Mouse (Mus musculus) embryonic facial prominence, embryonic 14.5 days (tissue): ENCODE results near the gene Nek7. TPM values are rescaled to one million over a fixed set of nuclear protein-coding genes. Genes with fewer than 3 reads are reported as not detected.

Source experiments
- ATAC-seq: fragments of 200-750 bp; cut with Nextera tagmentation; 2 replicates; pipeline ENCODE4 v1.8.0; 2017; ENCODE audit warnings: low read depth, moderate number of reproducible peaks, moderate TSS enrichment
- DNase-seq: peaks from one replicate; pipeline ENCODE4 v3.0.0-alpha.2; 2015; ENCODE audit warnings: low spot score
- H3K27ac ChIP-seq: fragments of 300-500 bp; sonication (generic); replicated peaks from 2 replicates; pipeline ENCODE4 v1.5.1; 2014; ENCODE audit warnings: low read depth, mild to moderate bottlenecking, low read length, moderate library complexity
- H3K27me3 ChIP-seq: fragments of 300-500 bp; sonication (generic); replicated peaks from 2 replicates; pipeline ENCODE4 v1.6.1; 2014; ENCODE audit warnings: low read length; ENCODE audit not compliant: control insufficient read depth, insufficient read depth
- H3K36me3 ChIP-seq: fragments of 300-500 bp; sonication (generic); 2 replicates; pipeline ENCODE4 v1.6.1; 2014; ENCODE audit warnings: low read length, mixed read lengths; ENCODE audit not compliant: control insufficient read depth, insufficient read depth
- H3K4me1 ChIP-seq: fragments of 300-500 bp; sonication (generic); 2 replicates; pipeline ENCODE4 v1.6.1; 2014; ENCODE audit warnings: antibody characterized with exemption, low read length; ENCODE audit not compliant: control insufficient read depth, insufficient read depth
- H3K4me2 ChIP-seq: fragments of 300-500 bp; sonication (generic); 2 replicates; pipeline ENCODE4 v1.6.1; 2014; ENCODE audit warnings: low read depth, mild to moderate bottlenecking, low read length, moderate library complexity, mixed read lengths
- H3K4me3 ChIP-seq: fragments of 300-500 bp; sonication (generic); 2 replicates; pipeline ENCODE4 v1.5.1; 2014; ENCODE audit warnings: low read depth, mild to moderate bottlenecking, low read length
- H3K9ac ChIP-seq: fragments of 300-500 bp; sonication (generic); 2 replicates; pipeline ENCODE4 v1.6.1; 2014; ENCODE audit warnings: low read depth, mild to moderate bottlenecking, low read length, moderate library complexity, mixed read lengths
- H3K9me3 ChIP-seq: fragments of 300-500 bp; sonication (generic); 2 replicates; pipeline ENCODE4 v1.6.1; 2016; ENCODE audit warnings: low read length; ENCODE audit not compliant: control insufficient read depth
- WGBS: fragments of 180-500 bp; shearing (Covaris S2); extraction: QIAGEN DNeasy Blood & Tissue Kit; methylation state at CpG from one replicate; pipeline ENCODE4 v1.1.7; 2014; 5-methylcytosine and 5-hydroxymethylcytosine counted together
- polyA plus RNA-seq: library from polyadenylated mRNA; unstranded; fragments of >200 nt; fragmentation: Nextera tagmentation; extraction: Ambion mirVana; gene quantifications from 2 replicates; pipeline ENCODE4 v1.2.1, GENCODE M21; 2014

Nek7 gene
- polyA plus RNA-seq, 1 experiment from 2014 or later = 38.4 TPM

GRCm38 (mm10) chr1:138518235-138518634 is 101.7 kb downstream of the Nek7 start:
- peaks cover 7% of the 10 kb centered on the region; the same call in 1 of the 2 replicates for H3K4me1 ChIP-seq
- H3K9ac ChIP-seq = no peak overlapping the region
- 58% methylated on average over 5 of the region's 5 CpGs for WGBS
- H3K36me3 ChIP-seq = no peaks in the 10 kb centered on the region
- no peaks in the 10 kb centered on the region for H3K27me3 ChIP-seq
- H3K9me3 ChIP-seq = no peaks in the 10 kb centered on the region
- DNase-seq (no peak), ATAC-seq (no peak)
- H3K27ac ChIP-seq = no peak overlapping the region
- no peak overlapping the region for H3K4me2 ChIP-seq
- H3K4me3 ChIP-seq = no peak overlapping the region

GRCm38 (mm10) chr1:138517360-138518099 is 102.4 kb downstream of the Nek7 start:
- WGBS = 34% methylated on average over 6 of the region's 6 CpGs
- Histone ChIP-seq H3K4me3 (no peak overlapping the region), H3K27ac (0 out of 2 replicates have a peak overlapping the region, but pooled peaks have one; percentile 1), H3K36me3 (no peaks in the 10 kb centered on the region), H3K4me2 (no peak overlapping the region), H3K9ac (no peak overlapping the region), H3K9me3 (no peaks in the 10 kb centered on the region), H3K27me3 (no peaks in the 10 kb centered on the region), H3K4me1 (peaks cover 7% of the 10 kb centered on the region; the same call in 1 of the 2 replicates)
- DNase-seq (peak; percentile 42), ATAC-seq (no peak)

- Histone ChIP-seq H3K27ac (no peak overlapping the region), H3K9ac (no peak overlapping the region), H3K4me3 (no peak overlapping the region), H3K4me1 (peaks cover 7% of the 10 kb centered on the region; the same call in 1 of the 2 replicates), H3K27me3 (no peaks in the 10 kb centered on the region), H3K9me3 (no peaks in the 10 kb centered on the region), H3K4me2 (no peak overlapping the region), H3K36me3 (no peaks in the 10 kb centered on the region)
- ATAC-seq = no peak
- no peak for DNase-seq
- WGBS = 68% methylated on average over 2 of the region's 2 CpGs
Measured at GRCm38 (mm10) chr1:138516946-138517345, 103.0 kb downstream of the Nek7 start.

GRCm38 (mm10) chr1:138515362-138515761 is 104.6 kb downstream of the Nek7 start:
- Histone ChIP-seq H3K4me2 (no peak overlapping the region), H3K27ac (no peak overlapping the region), H3K27me3 (no peaks in the 10 kb centered on the region), H3K4me3 (no peak overlapping the region), H3K9me3 (no peaks in the 10 kb centered on the region), H3K9ac (no peak overlapping the region), H3K36me3 (no peaks in the 10 kb centered on the region), H3K4me1 (peaks cover 13% of the 10 kb centered on the region; the same call in 1 of the 2 replicates)
- DNase-seq (peak; percentile 77), ATAC-seq (peak; percentile 78; the same call in 1 of the 2 replicates)
- WGBS = 53% methylated on average over 9 of the region's 9 CpGs

GRCm38 (mm10) chr1:138513982-138514381 is 106.0 kb downstream of the Nek7 start:
- Histone ChIP-seq H3K4me2 (no peak overlapping the region), H3K27ac (no peak overlapping the region), H3K27me3 (no peaks in the 10 kb centered on the region), H3K9ac (no peak overlapping the region), H3K36me3 (no peaks in the 10 kb centered on the region), H3K9me3 (no peaks in the 10 kb centered on the region), H3K4me3 (no peak overlapping the region), H3K4me1 (peaks cover 13% of the 10 kb centered on the region; the same call in 1 of the 2 replicates)
- ATAC-seq = no peak
- no peak for DNase-seq
- 63% methylated on average over 4 of the region's 4 CpGs for WGBS

- no peaks in the 10 kb centered on the region for H3K27me3 ChIP-seq
- H3K36me3 ChIP-seq = no peaks in the 10 kb centered on the region
- peak; percentile 27 for DNase-seq
- no peaks in the 10 kb centered on the region for H3K9me3 ChIP-seq
- no peak overlapping the region for H3K27ac ChIP-seq
- H3K4me1 ChIP-seq = peaks cover 15% of the 10 kb centered on the region; the same call in 1 of the 2 replicates
- H3K4me3 ChIP-seq = no peak overlapping the region
- no peak for ATAC-seq
- H3K4me2 ChIP-seq = no peak overlapping the region
- no peak overlapping the region for H3K9ac ChIP-seq
- 61% methylated on average over 4 of the region's 4 CpGs for WGBS
Measured at GRCm38 (mm10) chr1:138510566-138510965, 109.4 kb downstream of the Nek7 start.

DNA sequence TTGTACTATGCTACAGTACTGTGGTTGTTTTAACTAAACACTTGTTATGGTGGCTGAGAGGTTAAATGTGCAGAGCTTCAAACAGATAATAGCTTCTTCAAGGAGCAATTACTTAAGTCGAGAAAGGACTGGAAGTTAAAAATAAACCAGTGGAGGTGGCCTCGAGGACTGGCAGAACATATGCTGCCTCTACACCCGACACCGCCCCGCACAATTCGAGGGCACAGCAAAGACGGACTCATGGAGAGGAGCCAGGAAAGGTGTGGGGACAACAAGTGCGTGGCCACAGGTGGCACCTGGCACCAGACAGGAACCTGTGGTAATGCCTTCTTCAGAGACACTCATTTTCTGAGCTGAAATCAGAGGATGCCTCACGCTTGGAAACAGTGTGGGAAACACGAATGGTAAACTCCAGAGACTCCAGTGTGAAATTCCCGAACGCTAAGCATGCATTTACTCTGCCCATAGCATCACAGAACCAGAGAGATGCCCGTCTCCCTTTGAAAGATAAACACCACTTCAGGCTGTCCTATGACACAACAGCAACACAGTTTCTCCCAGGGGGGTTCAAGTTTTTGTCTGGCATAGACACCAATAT is 112.4 kb downstream of the Nek7 start:
- Histone ChIP-seq H3K4me2 (no peak overlapping the region), H3K27me3 (no peaks in the 10 kb centered on the region), H3K9me3 (no peaks in the 10 kb centered on the region), H3K4me1 (peaks cover 15% of the 10 kb centered on the region; the same call in 1 of the 2 replicates), H3K27ac (no peak overlapping the region), H3K36me3 (no peaks in the 10 kb centered on the region), H3K4me3 (no peak overlapping the region), H3K9ac (no peak overlapping the region)
- ATAC-seq = peak; percentile 39; the same call in 1 of the 2 replicates
- DNase-seq = no peak
- WGBS = 56% methylated on average over 13 of the region's 13 CpGs

GRCm38 (mm10) chr1:138507014-138507413 is 112.9 kb downstream of the Nek7 start:
- H3K27me3 ChIP-seq = no peaks in the 10 kb centered on the region
- DNase-seq = peak; percentile 79
- WGBS = 35% methylated on average over 4 of the region's 4 CpGs
- ATAC-seq = peak; percentile 67; the same call in 1 of the 2 replicates
- no peak overlapping the region for H3K4me3 ChIP-seq
- H3K4me2 ChIP-seq = no peak overlapping the region
- peaks cover 15% of the 10 kb centered on the region; the same call in 1 of the 2 replicates for H3K4me1 ChIP-seq
- no peak overlapping the region for H3K27ac ChIP-seq
- H3K9ac ChIP-seq = no peak overlapping the region
- H3K9me3 ChIP-seq = no peaks in the 10 kb centered on the region
- no peaks in the 10 kb centered on the region for H3K36me3 ChIP-seq
